Mouse (Mus musculus): ENCODE measurements around the gene Isy1. TPM values are rescaled to one million over a fixed set of nuclear protein-coding genes. Genes with fewer than 3 reads are reported as not detected.
A peak's percentile ranks its signal among the peaks of the same experiment; 100 is the strongest.

Gene Isy1
- polyA plus RNA-seq, 1 experiment from 2014 or later, result 29.1 TPM

DNA sequence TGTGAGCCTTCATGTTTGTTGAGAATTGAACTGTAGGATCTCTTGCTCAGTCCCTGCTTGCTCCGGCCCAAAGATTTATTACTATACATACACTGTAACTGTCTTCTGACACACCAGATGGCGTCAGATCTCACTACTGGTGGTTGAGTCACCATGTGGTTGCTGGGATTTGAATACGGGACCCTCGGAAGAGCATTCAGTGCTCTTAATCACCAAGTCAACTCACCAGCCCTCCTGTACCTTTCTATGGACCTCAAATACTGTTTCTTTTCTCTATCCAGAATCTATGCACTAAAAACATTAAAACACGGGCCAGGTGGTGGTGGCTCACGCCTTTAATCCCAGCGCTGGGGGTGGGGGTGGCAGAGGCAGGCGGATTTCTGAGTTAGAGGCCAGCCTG lies 3.0 kb upstream of the Isy1 start:
- Histone ChIP-seq H3K9me3 (replicated peaks; ENCODE audit: control insufficient read depth, low read length) (no peaks in the 10 kb centered on the region), H3K4me1 (ENCODE audit: control insufficient read depth, insufficient read depth, low read length) (peaks cover 10% of the 10 kb centered on the region), H3K9ac (ENCODE audit: low read length) (no peak overlapping the region), H3K36me3 (ENCODE audit: control insufficient read depth, insufficient read depth) (peaks cover 34% of the 10 kb centered on the region), H3K4me3 (ENCODE audit: low read length) (no peak overlapping the region), H3K27ac (ENCODE audit: low read length) (no peak overlapping the region), H3K4me2 (ENCODE audit: low read depth, low read length) (no peak overlapping the region), H3K27me3 (ENCODE audit: control insufficient read depth, insufficient read depth, low read length) (no peaks in the 10 kb centered on the region)
- 79% methylated on average over 8 of the region's 8 CpGs for WGBS
- no peak for ATAC-seq (replicated peaks; ENCODE audit: extremely low read depth, insufficient read depth, low FRiP score)

DNA sequence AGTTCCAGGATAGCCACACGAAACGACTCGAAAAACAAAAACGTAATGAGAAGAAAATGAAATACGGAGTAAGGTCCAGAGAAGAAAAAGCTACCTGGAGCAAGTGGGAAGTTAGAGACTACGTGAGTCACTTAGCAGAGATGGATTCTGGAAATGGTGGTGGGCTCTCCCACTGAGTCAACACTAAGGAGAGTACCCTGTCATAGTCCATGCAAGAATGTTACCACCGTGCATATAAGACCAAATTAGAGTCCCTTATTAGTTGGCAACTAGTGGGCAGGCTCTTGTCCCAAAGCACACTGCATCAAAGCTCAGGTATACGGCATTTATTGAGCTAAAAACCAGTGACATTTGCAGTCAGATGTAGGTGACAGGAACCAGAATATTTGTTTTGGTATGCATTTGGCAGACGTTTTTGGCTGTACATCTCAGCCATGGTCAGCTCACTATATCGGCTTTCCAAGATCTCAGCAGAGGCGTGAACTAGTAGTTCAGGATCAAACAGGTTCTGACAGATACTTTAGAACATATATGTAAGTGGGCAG lies 1.3 kb upstream of the Isy1 start:
- H3K27me3 ChIP-seq (ENCODE audit: control insufficient read depth, insufficient read depth, low read length), result no peaks in the 10 kb centered on the region
- no peaks in the 10 kb centered on the region for H3K9me3 ChIP-seq (replicated peaks; ENCODE audit: control insufficient read depth, low read length)
- WGBS, result 57% methylated on average over 11 of the region's 11 CpGs
- ATAC-seq (replicated peaks; ENCODE audit: extremely low read depth, insufficient read depth, low FRiP score), result no peak
- no peak overlapping the region for H3K4me3 ChIP-seq (ENCODE audit: low read length)
- H3K4me1 ChIP-seq (ENCODE audit: control insufficient read depth, insufficient read depth, low read length), result peaks cover 8% of the 10 kb centered on the region
- no peak overlapping the region for H3K4me2 ChIP-seq (ENCODE audit: low read depth, low read length)
- peaks cover 27% of the 10 kb centered on the region for H3K36me3 ChIP-seq (ENCODE audit: control insufficient read depth, insufficient read depth)
- no peak overlapping the region for H3K9ac ChIP-seq (ENCODE audit: low read length)
- H3K27ac ChIP-seq (ENCODE audit: low read length), result peak overlapping the region; percentile 91; the same call in 1 of the 2 replicates

DNA sequence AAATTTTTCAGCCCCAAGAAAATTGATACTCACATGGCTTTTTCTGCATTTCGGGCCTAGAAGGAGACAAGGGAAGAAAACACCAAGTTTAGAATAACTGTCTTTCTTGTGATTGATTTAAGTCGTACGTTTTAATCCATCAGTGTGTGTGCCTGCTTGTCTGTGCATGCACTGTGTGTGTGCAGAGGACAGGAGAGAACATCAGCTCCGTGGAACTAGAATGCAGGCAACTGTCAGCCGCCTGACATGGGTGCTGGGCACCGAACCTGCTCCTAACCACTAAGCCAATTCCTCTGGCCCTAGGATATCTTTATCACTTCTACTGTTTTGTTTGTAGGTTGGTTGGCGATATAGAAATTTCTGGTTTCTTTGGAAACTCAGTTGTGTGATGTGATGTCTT lies 2.9 kb downstream of the Isy1 start, which contains the start of gene Gm45140:
TSS of gene Gm45140 (minus strand) at position 101 of the 400 bp plus-strand sequence.
- Histone ChIP-seq H3K9ac (ENCODE audit: low read length) (no peak within 1 kb of the TSS), H3K27me3 (ENCODE audit: control insufficient read depth, insufficient read depth, low read length) (no peaks in the 10 kb centered on the region), H3K4me2 (ENCODE audit: low read depth, low read length) (no peak within 1 kb of the TSS), H3K4me3 (ENCODE audit: low read length) (no peak within 1 kb of the TSS), H3K27ac (ENCODE audit: low read length) (no peak within 1 kb of the TSS), H3K4me1 (ENCODE audit: control insufficient read depth, insufficient read depth, low read length) (peaks cover 8% of the 10 kb centered on the region), H3K9me3 (replicated peaks; ENCODE audit: control insufficient read depth, low read length) (no peaks in the 10 kb centered on the region), H3K36me3 (ENCODE audit: control insufficient read depth, insufficient read depth) (peaks cover 13% of the 10 kb centered on the region)
- 91% methylated on average over 7 of the region's 7 CpGs for WGBS
- ATAC-seq (replicated peaks; ENCODE audit: extremely low read depth, insufficient read depth, low FRiP score), result no peak

DNA sequence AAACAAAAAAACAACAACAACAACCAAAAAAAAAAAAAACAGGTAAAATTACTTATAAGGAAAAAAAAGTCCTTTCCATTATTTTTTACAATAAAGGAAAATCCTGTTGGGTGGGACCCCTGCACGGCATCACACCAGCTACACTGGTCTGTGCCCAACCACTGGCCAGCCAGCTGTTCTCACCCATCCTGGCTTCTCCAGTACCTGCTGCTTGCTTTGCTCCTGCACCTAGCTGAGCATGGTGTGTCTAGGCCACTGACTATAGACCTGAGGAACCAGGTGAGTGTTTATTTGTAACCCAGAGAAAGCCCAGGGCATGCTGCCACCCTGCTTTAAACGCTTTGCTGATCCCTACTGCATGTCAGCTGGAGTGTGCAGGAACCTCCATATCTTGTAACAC lies 18.2 kb downstream of the Isy1 start:
- Histone ChIP-seq H3K9me3 (replicated peaks; ENCODE audit: control insufficient read depth, low read length) (no peaks in the 10 kb centered on the region), H3K4me3 (ENCODE audit: low read length) (no peak overlapping the region), H3K36me3 (ENCODE audit: control insufficient read depth, insufficient read depth) (peaks cover 63% of the 10 kb centered on the region), H3K9ac (ENCODE audit: low read length) (no peak overlapping the region), H3K27me3 (ENCODE audit: control insufficient read depth, insufficient read depth, low read length) (no peaks in the 10 kb centered on the region), H3K4me1 (ENCODE audit: control insufficient read depth, insufficient read depth, low read length) (no peaks in the 10 kb centered on the region), H3K27ac (ENCODE audit: low read length) (no peak overlapping the region), H3K4me2 (ENCODE audit: low read depth, low read length) (no peak overlapping the region)
- WGBS, result 90% methylated on average over 2 of the region's 2 CpGs
- ATAC-seq (replicated peaks; ENCODE audit: extremely low read depth, insufficient read depth, low FRiP score), result no peak

DNA sequence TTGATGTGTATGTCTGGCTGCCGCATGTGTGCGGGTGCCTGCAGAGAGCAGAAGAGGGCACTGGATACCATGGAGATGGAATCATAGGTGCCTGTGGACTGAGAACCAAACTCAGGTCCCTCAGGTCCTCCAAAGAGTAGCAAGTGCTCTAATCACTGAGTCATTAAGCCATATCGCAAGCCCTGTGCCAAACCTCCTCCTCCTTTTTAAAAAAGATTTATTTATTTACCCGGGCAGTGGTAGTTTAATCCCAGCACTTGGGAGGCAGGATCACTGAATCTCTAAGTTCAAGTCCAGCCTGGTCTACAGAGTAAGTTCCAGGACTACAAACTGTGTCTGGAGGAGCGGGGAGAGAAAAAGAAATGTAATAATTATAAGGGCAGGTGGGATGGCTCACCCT lies 24.1 kb downstream of the Isy1 start:
- WGBS, result 90% methylated on average over 5 of the region's 5 CpGs
- no peaks in the 10 kb centered on the region for H3K9me3 ChIP-seq (replicated peaks; ENCODE audit: control insufficient read depth, low read length)
- no peak overlapping the region for H3K4me3 ChIP-seq (ENCODE audit: low read length)
- H3K27me3 ChIP-seq (ENCODE audit: control insufficient read depth, insufficient read depth, low read length), result no peaks in the 10 kb centered on the region
- ATAC-seq (replicated peaks; ENCODE audit: extremely low read depth, insufficient read depth, low FRiP score), result no peak
- H3K36me3 ChIP-seq (ENCODE audit: control insufficient read depth, insufficient read depth), result peaks cover 28% of the 10 kb centered on the region
- peaks cover 14% of the 10 kb centered on the region for H3K4me1 ChIP-seq (ENCODE audit: control insufficient read depth, insufficient read depth, low read length)
- H3K4me2 ChIP-seq (ENCODE audit: low read depth, low read length), result no peak overlapping the region
- no peak overlapping the region for H3K9ac ChIP-seq (ENCODE audit: low read length)
- no peak overlapping the region for H3K27ac ChIP-seq (ENCODE audit: low read length)

DNA sequence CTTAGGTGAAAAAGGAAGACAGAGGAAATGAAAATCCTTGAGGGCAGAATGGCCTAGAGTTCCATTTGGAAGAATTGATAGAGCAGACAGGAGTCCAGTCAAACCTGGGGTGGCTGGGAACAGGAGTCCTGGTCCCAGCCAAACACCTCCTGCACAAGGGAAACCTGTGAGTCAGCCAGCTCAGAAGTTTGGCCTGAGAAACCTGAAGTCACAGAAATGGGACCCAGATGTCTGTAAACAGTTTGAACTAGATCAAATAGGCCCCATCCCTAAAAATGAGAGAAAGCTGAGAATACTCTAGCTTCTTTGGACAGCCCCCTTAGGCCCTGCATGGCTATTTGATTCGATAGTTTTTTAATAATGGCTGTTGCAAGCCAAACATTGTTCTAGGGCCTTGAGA lies 25.9 kb downstream of the Isy1 start:
- H3K27me3 ChIP-seq (ENCODE audit: control insufficient read depth, insufficient read depth, low read length), result no peaks in the 10 kb centered on the region
- H3K4me2 ChIP-seq (ENCODE audit: low read depth, low read length), result peak overlapping the region; percentile 73
- no peak overlapping the region for H3K9ac ChIP-seq (ENCODE audit: low read length)
- 0 out of 2 replicates have a peak overlapping the region, but pooled peaks have one; percentile 54 for H3K27ac ChIP-seq (ENCODE audit: low read length)
- 83% methylated on average over 1 of the region's 1 CpGs for WGBS
- peaks cover 17% of the 10 kb centered on the region for H3K4me1 ChIP-seq (ENCODE audit: control insufficient read depth, insufficient read depth, low read length)
- ATAC-seq (replicated peaks; ENCODE audit: extremely low read depth, insufficient read depth, low FRiP score), result no peak
- H3K9me3 ChIP-seq (replicated peaks; ENCODE audit: control insufficient read depth, low read length), result no peaks in the 10 kb centered on the region
- H3K36me3 ChIP-seq (ENCODE audit: control insufficient read depth, insufficient read depth), result peaks cover 14% of the 10 kb centered on the region; the same call in 1 of the 2 replicates
- H3K4me3 ChIP-seq (ENCODE audit: low read length), result peak overlapping the region; percentile 74

DNA sequence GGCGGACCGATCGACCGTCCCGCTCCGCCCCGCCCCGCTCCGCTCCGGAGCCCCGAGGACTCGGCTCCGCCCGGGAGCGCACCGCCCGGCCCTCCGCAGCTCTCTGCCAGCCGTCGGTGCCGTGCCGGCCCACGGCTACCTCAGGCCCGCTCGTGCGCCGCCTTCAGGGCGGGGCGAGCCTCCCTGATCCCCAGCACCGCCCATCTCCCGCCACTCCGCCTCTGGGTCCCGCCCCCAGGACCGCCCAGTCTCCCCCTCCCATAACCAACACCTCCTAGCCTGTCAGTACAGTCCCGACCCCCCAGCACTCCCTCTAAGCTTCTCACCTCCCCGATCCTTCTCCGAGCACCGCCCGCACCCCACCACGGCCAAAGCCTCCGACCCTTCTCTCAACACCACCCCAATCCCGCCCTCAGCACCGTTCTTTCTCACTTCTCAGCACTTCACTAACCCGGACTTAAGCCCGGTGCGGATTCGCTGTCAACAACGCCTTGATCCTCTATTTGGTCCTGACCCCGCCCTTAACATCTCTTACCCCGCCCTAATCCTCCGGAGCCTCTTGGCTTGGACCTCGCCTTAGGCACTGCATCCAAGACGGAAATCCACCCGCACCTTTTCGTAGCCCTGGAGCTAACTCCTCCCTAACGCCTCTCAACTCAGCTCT lies 26.8 kb downstream of the Isy1 start, which contains the start of gene Rab43:
TSS of gene Rab43 (minus strand) at position 490 of the 664 bp plus-strand sequence.
- peak; percentile 96 for ATAC-seq (replicated peaks; ENCODE audit: extremely low read depth, insufficient read depth, low FRiP score)
- peak within 1 kb of the TSS; percentile 73 for H3K4me2 ChIP-seq (ENCODE audit: low read depth, low read length)
- WGBS, result under 1% methylated on average over 55 of the region's 56 CpGs
- peak within 1 kb of the TSS; percentile 74 for H3K4me3 ChIP-seq (ENCODE audit: low read length)
- H3K4me1 ChIP-seq (ENCODE audit: control insufficient read depth, insufficient read depth, low read length), result peaks cover 17% of the 10 kb centered on the region
- peaks cover 12% of the 10 kb centered on the region; the same call in 1 of the 2 replicates for H3K36me3 ChIP-seq (ENCODE audit: control insufficient read depth, insufficient read depth)
- H3K27me3 ChIP-seq (ENCODE audit: control insufficient read depth, insufficient read depth, low read length), result no peaks in the 10 kb centered on the region
- no peaks in the 10 kb centered on the region for H3K9me3 ChIP-seq (replicated peaks; ENCODE audit: control insufficient read depth, low read length)
- peak within 1 kb of the TSS; percentile 85 for H3K9ac ChIP-seq (ENCODE audit: low read length)
- H3K27ac ChIP-seq (ENCODE audit: low read length), result peak within 1 kb of the TSS; percentile 59

- peak overlapping the region; percentile 59 for H3K27ac ChIP-seq (ENCODE audit: low read length)
- H3K4me2 ChIP-seq (ENCODE audit: low read depth, low read length), result peak overlapping the region; percentile 73
- under 1% methylated on average over 77 of the region's 77 CpGs for WGBS
- peak overlapping the region; percentile 74 for H3K4me3 ChIP-seq (ENCODE audit: low read length)
- peak; percentile 6 for ATAC-seq (replicated peaks; ENCODE audit: extremely low read depth, insufficient read depth, low FRiP score)
- H3K9me3 ChIP-seq (replicated peaks; ENCODE audit: control insufficient read depth, low read length), result no peaks in the 10 kb centered on the region
- H3K27me3 ChIP-seq (ENCODE audit: control insufficient read depth, insufficient read depth, low read length), result no peaks in the 10 kb centered on the region
- H3K4me1 ChIP-seq (ENCODE audit: control insufficient read depth, insufficient read depth, low read length), result peaks cover 17% of the 10 kb centered on the region
- H3K36me3 ChIP-seq (ENCODE audit: control insufficient read depth, insufficient read depth), result peaks cover 7% of the 10 kb centered on the region; the same call in 1 of the 2 replicates
- H3K9ac ChIP-seq (ENCODE audit: low read length), result peak overlapping the region; percentile 85
These were observed 27.6 kb downstream of the Isy1 start for GRCm38 (mm10) chr6:87810713-87811669.

All from heart, embryonic 16.5 days (tissue).